Mouse (Mus musculus) forebrain, postnatal 0 days (tissue): ENCODE measurements around the gene Alk. TPM values are rescaled to one million over a fixed set of nuclear protein-coding genes. Genes with fewer than 3 reads are reported as not detected.

Experiments used
- ATAC-seq: fragments of 200-750 bp; cut with Nextera tagmentation; 2 replicates; pipeline ENCODE4 v1.8.0; 2017; ENCODE audit warnings: mild to moderate bottlenecking, moderate library complexity
- DNase-seq: peaks from one replicate; pipeline ENCODE4 v3.0.0-alpha.2; 2015
- H3K27ac ChIP-seq: fragments of 300-500 bp; sonication (generic); 2 replicates; pipeline ENCODE4 v1.5.1; 2014; ENCODE audit warnings: low read depth, mild to moderate bottlenecking, antibody characterized with exemption, low read length, moderate library complexity, mixed read lengths
- H3K27me3 ChIP-seq: fragments of 300-500 bp; sonication (generic); 2 replicates; pipeline ENCODE4 v1.6.1; 2014; ENCODE audit warnings: mild to moderate bottlenecking, low read length, mixed read lengths; ENCODE audit not compliant: insufficient read depth
- H3K36me3 ChIP-seq: fragments of 300-500 bp; sonication (generic); 2 replicates; pipeline ENCODE4 v1.6.1; 2014; ENCODE audit warnings: mild to moderate bottlenecking, moderate library complexity; ENCODE audit not compliant: insufficient read depth
- H3K4me1 ChIP-seq: fragments of 300-500 bp; sonication (generic); 2 replicates; pipeline ENCODE4 v1.6.1; 2014; ENCODE audit warnings: antibody characterized with exemption; ENCODE audit not compliant: insufficient read depth
- H3K4me2 ChIP-seq: fragments of 300-500 bp; sonication (generic); 2 replicates; pipeline ENCODE4 v1.6.1; 2014; ENCODE audit warnings: low read depth, mild to moderate bottlenecking, moderate library complexity
- H3K4me3 ChIP-seq: fragments of 300-500 bp; sonication (generic); 2 replicates; pipeline ENCODE4 v1.5.1; 2014; ENCODE audit warnings: low read depth, low read length, mixed read lengths
- H3K9ac ChIP-seq: fragments of 300-500 bp; sonication (generic); 2 replicates; pipeline ENCODE4 v1.6.1; 2014; ENCODE audit warnings: mild to moderate bottlenecking
- H3K9me3 ChIP-seq: fragments of 300-500 bp; sonication (generic); 2 replicates; pipeline ENCODE4 v1.6.1; 2016; ENCODE audit warnings: low read length
- CTCF ChIP-seq: sonication (generic); IDR thresholded peaks from 2 replicates; pipeline ENCODE4 v1.5.1; 2016; ENCODE audit warnings: antibody characterized with exemption, control low read depth, low read depth
- WGBS: fragments of 180-500 bp; shearing (Covaris S2); extraction: QIAGEN DNeasy Blood & Tissue Kit; methylation state at CpG from one replicate; pipeline ENCODE4 v1.1.7; 2014; 5-methylcytosine and 5-hydroxymethylcytosine counted together
- polyA plus RNA-seq: library from polyadenylated mRNA; unstranded; fragments of >200 nt; fragmentation: Nextera tagmentation; extraction: Ambion mirVana; gene quantifications from 2 replicates; pipeline ENCODE4 v1.2.1, GENCODE M21; 2015
- total RNA-seq: library from RNA; depleted of rRNA; stranded (reverse); fragments of >200 nt; gene quantifications from 2 replicates; pipeline ENCODE4 v1.2.3, GENCODE M21; 2014

Gene Alk
- total and polyA plus RNA-seq, 2 experiments from 2014 or later = 1.6 to 8.8 TPM

DNA sequence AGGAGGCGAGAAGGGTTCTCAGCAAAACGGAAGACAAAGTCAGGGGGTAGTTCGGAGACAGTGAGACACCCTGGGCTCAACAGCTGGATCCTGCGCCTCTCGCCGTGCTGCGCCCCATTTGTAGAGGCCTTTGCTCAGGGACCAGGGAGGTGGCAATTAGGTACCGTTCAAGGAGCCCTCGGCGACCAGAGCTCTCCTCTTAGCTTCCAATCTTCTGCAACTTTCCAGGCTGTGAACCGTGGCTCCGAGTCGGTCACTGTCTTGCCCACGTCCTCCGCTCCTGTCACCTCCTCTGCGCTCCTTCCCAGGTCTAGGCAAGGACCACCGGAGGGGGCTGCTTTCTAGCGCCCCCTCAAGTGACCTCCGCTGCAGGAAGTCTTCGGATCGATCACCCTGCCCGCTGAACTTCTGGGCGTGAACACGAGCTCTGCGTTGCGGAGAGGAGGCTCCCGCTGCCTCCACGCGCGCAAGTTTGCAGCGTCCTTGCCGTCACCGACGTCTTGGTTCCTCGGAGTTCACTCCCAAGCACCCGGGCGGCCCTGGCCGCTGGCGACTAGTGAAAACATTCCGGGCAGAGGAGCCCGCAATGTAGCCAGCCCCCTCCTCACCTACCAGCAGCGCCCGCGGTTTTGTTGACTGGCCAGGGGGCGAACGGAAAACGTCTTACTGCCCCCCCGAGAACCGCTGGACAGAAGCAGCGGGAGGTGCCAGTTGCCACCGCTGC, 379 bp downstream of the Alk start:
- TF ChIP-seq CTCF = no peak
- H3K4me3 ChIP-seq = peak overlapping the region; percentile 56
- ATAC-seq = peak; percentile 47
- DNase-seq = no peak
- 0 out of 2 replicates have a peak, but pooled peaks cover 3% of the 10 kb centered on the region for H3K27me3 ChIP-seq
- H3K36me3 ChIP-seq = no peaks in the 10 kb centered on the region
- H3K9ac ChIP-seq = peak overlapping the region; percentile 42
- H3K4me1 ChIP-seq = peaks cover 4% of the 10 kb centered on the region; the same call in 1 of the 2 replicates
- no peaks in the 10 kb centered on the region for H3K9me3 ChIP-seq
- peak overlapping the region; percentile 89 for H3K4me2 ChIP-seq
- WGBS = 3% methylated on average over 51 of the region's 51 CpGs
- H3K27ac ChIP-seq = no peak overlapping the region

DNA sequence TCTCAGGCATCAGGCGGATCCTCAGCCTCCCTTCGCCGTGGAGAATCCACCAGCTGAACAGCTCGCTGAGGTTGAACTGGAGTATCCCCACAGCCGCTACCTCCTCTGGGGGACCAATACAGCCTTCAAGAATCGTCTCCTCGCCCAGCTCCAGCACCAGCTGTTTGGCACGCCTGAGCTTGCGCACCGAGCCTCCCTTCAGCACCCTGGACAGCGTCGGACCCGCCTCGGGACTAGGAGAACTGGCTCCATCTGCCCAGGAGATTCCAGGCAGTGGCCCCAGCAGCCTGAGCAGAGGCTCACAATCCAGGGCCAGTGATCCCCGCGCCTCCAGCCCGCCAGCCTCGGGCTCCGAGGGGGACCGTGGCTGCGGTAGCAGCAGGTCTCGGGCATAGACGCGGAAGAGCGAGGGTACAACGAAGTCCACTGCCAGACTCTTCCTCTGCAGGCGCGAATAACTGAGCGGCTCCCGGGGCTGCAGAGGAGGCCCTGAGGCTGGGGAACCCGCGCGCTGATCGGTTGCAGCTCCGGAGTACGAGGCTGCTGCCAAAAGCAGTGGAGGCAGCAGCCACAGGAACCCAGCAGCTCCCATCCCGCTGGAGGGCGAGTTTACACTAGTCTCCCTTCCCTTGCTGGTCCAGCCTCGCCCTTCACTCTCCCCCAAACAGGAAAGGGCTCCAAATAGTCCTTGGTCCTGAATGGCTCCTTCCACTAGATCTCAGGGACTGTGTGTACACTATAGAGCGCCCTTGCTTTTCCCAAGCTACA, 1.1 kb downstream of the Alk start:
- ATAC-seq (peak; percentile 19), DNase-seq (peak; percentile 64)
- peak overlapping the region; percentile 56 for H3K4me3 ChIP-seq
- H3K36me3 ChIP-seq = no peaks in the 10 kb centered on the region
- peaks cover 4% of the 10 kb centered on the region; the same call in 1 of the 2 replicates for H3K4me1 ChIP-seq
- 3% methylated on average over 40 of the region's 40 CpGs for WGBS
- H3K9me3 ChIP-seq = no peaks in the 10 kb centered on the region
- peak overlapping the region; percentile 42 for H3K9ac ChIP-seq
- H3K4me2 ChIP-seq = peak overlapping the region; percentile 89
- TF ChIP-seq CTCF = no peak
- 0 out of 2 replicates have a peak, but pooled peaks cover 3% of the 10 kb centered on the region for H3K27me3 ChIP-seq
- no peak overlapping the region for H3K27ac ChIP-seq

DNA sequence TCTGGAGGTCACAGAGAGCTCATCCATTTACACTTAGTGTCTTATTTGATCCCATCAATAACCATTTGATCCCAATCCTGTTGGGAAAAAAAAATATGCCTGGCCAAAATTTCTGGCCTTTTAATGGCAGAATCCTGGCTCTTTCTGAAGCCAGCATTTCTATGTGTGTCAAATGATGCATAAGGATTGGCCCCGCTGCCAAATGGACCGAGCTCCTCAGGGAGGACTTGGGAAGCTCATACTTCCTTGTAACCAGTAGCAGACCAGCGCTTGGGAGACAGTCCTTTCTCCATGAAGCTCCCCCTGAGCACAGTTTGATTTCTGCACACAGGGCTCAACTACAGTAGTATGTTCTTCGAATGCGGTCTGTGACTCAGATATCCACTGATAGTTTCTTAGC, 3.6 kb downstream of the Alk start:
- ATAC-seq = no peak
- 0 out of 2 replicates have a peak overlapping the region, but pooled peaks have one; percentile 3 for H3K4me2 ChIP-seq
- DNase-seq = no peak
- H3K36me3 ChIP-seq = no peaks in the 10 kb centered on the region
- peaks cover 4% of the 10 kb centered on the region; the same call in 1 of the 2 replicates for H3K4me1 ChIP-seq
- H3K9me3 ChIP-seq = no peaks in the 10 kb centered on the region
- no peak for TF ChIP-seq CTCF
- 88% methylated on average over 5 of the region's 5 CpGs for WGBS
- H3K4me3 ChIP-seq = no peak overlapping the region
- H3K9ac ChIP-seq = no peak overlapping the region
- H3K27ac ChIP-seq = no peak overlapping the region
- H3K27me3 ChIP-seq = 0 out of 2 replicates have a peak, but pooled peaks cover 3% of the 10 kb centered on the region

GRCm38 (mm10) chr17:72587671-72588070, 16.8 kb downstream of the Alk start:
- H3K36me3 ChIP-seq = no peaks in the 10 kb centered on the region
- 95% methylated on average over 3 of the region's 3 CpGs for WGBS
- no peak overlapping the region for H3K4me2 ChIP-seq
- ATAC-seq (no peak), DNase-seq (no peak)
- H3K27me3 ChIP-seq = no peaks in the 10 kb centered on the region
- no peaks in the 10 kb centered on the region for H3K4me1 ChIP-seq
- TF ChIP-seq CTCF = no peak
- H3K9me3 ChIP-seq = no peaks in the 10 kb centered on the region
- H3K9ac ChIP-seq = no peak overlapping the region
- H3K27ac ChIP-seq = no peak overlapping the region
- no peak overlapping the region for H3K4me3 ChIP-seq

GRCm38 (mm10) chr17:72580142-72580541, 24.3 kb downstream of the Alk start:
- Histone ChIP-seq H3K4me1 (no peaks in the 10 kb centered on the region; the same call in none of the 2 replicates), H3K9me3 (no peaks in the 10 kb centered on the region), H3K9ac (no peak overlapping the region), H3K27ac (no peak overlapping the region), H3K4me2 (no peak overlapping the region), H3K4me3 (no peak overlapping the region), H3K36me3 (no peaks in the 10 kb centered on the region), H3K27me3 (no peaks in the 10 kb centered on the region)
- ATAC-seq (peak; percentile 58), DNase-seq (peak; percentile 71)
- WGBS = 18% methylated on average over 4 of the region's 4 CpGs
- TF ChIP-seq CTCF = no peak

- Histone ChIP-seq H3K4me3 (no peak overlapping the region), H3K4me1 (no peaks in the 10 kb centered on the region; the same call in none of the 2 replicates), H3K36me3 (no peaks in the 10 kb centered on the region), H3K9me3 (no peaks in the 10 kb centered on the region), H3K27ac (no peak overlapping the region), H3K27me3 (no peaks in the 10 kb centered on the region), H3K9ac (no peak overlapping the region), H3K4me2 (no peak overlapping the region)
- TF ChIP-seq CTCF = no peak
- no peak for DNase-seq
- no peak for ATAC-seq
- WGBS = 55% methylated on average over 9 of the region's 9 CpGs
These were observed 25.1 kb downstream of the Alk start for GRCm38 (mm10) chr17:72579321-72579720.

GRCm38 (mm10) chr17:72571379-72571778, 33.0 kb downstream of the Alk start:
- H3K27ac ChIP-seq = no peak overlapping the region
- H3K9me3 ChIP-seq = no peaks in the 10 kb centered on the region
- no peaks in the 10 kb centered on the region for H3K27me3 ChIP-seq
- ATAC-seq = no peak
- no peaks in the 10 kb centered on the region for H3K4me1 ChIP-seq
- no peaks in the 10 kb centered on the region for H3K36me3 ChIP-seq
- no peak overlapping the region for H3K4me3 ChIP-seq
- TF ChIP-seq CTCF = no peak
- H3K9ac ChIP-seq = no peak overlapping the region
- WGBS = 14% methylated on average over 2 of the region's 2 CpGs
- H3K4me2 ChIP-seq = no peak overlapping the region
- no peak for DNase-seq
